Mouse (Mus musculus) left cerebral cortex, postnatal 14 days (tissue): ENCODE data around the gene Ccdc141. TPM values are rescaled to one million over a fixed set of nuclear protein-coding genes. Genes with fewer than 3 reads are reported as not detected.
"Not testable (repeated sequence)": the region's sequence is repeated elsewhere in the genome, so short reads cannot be mapped to it uniquely, and the experiment has no call there.

Experiments used
- DNase-seq, 2 experiments: peaks; one replicate each; pipeline ENCODE4 v3.0.0; 2021 to 2022; ENCODE audit warnings: low spot score in 2 of 2, mixed read lengths in 1 of 2
- intact Hi-C: fragments of 180-260 bp; cut with DNase I; formaldehyde crosslinking; loops from one replicate; pipeline ENCODE4 v1.15.1; 2025
- total RNA-seq, 2 experiments: library from RNA; stranded (reverse); gene quantifications; 2 replicates each; pipeline ENCODE4 v1.2.3; 2021

Gene Ccdc141
- total RNA-seq, 2 experiments from 2014 or later: 23.5 to 34.0 TPM

- intact Hi-C loops: no loop called here
- no peak for DNase-seq
Measured at GRCm38 (mm10) chr2:77017735-77018134, 152.7 kb downstream of the Ccdc141 start.

GRCm38 (mm10) chr2:77013449-77013848 is 157.0 kb downstream of the Ccdc141 start:
- intact Hi-C loops, DNase-seq: not testable (repeated sequence)

DNA sequence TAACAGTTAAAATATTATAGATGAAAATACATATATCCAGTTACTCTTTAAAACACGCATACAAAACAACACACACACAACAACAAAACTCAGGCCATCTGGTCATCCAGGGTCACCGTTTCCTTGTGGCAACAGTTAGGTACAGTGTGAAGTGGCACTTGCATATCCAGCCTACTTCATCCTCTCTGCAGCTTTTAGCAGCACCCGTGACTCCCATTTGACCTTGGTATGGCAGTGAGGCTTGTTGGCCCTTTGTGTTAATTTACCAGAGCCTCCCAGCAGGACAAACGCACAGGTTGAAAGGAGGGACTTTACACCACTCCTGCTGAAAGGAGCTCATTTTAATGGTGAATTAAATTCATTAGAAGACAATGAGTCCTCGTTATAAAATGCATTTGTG is 158.5 kb downstream of the Ccdc141 start:
- intact Hi-C loops: no loop called here
- DNase-seq: no peak

- intact Hi-C loops: no loop called here
- no peak for DNase-seq
Measured at GRCm38 (mm10) chr2:77007015-77007414, 163.4 kb downstream of the Ccdc141 start.

GRCm38 (mm10) chr2:77003148-77003547 is 167.3 kb downstream of the Ccdc141 start:
- intact Hi-C loops: no loop called here
- no peak for DNase-seq

DNA sequence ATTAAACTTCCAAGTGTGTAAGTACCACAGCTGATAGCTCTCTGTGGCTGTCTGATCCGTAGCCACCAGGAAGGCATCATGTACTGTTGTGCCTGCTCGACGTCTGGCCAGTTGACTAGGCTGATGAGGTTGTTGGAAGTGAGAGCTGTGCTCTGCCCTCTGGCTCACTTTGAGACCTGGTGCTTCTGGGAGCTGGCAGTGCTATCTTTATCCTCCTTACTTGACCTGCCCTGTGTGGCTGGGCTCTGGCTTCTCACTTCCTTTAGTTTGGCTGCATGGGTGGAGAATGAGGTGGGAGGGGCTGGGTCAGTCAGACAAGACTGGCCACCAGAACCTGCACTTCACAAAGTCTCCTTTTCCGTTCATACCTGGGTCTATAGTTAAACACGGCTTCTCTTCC is 172.1 kb downstream of the Ccdc141 start:
- intact Hi-C loops: no loop called here
- no peak for DNase-seq

GRCm38 (mm10) chr2:76992493-76993201 is 177.8 kb downstream of the Ccdc141 start:
- peak; percentile 17 to 45 for DNase-seq
- intact Hi-C loops: no loop called here

DNA sequence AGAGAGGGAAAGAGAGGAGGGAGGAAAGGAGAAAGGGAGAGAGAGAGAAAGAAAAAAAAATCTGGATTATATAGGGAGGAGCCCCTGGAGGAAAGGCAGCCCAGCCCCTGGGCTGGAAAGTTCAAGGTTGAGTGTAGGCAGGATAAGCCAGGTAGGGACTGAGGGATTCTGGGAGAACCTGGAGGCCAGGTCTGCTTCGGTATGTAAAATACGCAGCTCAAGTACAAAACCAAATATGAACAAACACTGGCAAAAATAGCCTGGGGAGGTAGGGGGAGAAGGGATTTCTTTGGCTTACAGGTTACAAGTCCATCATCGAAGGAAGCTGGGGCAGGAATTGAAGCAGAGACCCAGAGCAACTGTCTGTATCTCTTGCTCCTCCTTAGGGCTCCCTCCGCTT is 183.1 kb downstream of the Ccdc141 start:
- intact Hi-C loops: no loop called here
- DNase-seq: no peak

- no peak for DNase-seq
- intact Hi-C loops: no loop called here
Measured at GRCm38 (mm10) chr2:76984384-76984783, 186.1 kb downstream of the Ccdc141 start.

GRCm38 (mm10) chr2:76983601-76984000 is 186.8 kb downstream of the Ccdc141 start:
- no peak for DNase-seq
- intact Hi-C loops: no loop called here

GRCm38 (mm10) chr2:76982391-76983145 is 187.9 kb downstream of the Ccdc141 start, which contains the start of gene Ttn:
Gene Ttn (minus strand): TSS chr2:76982547.
- no peak for DNase-seq
- intact Hi-C loops: no loop called here

DNA sequence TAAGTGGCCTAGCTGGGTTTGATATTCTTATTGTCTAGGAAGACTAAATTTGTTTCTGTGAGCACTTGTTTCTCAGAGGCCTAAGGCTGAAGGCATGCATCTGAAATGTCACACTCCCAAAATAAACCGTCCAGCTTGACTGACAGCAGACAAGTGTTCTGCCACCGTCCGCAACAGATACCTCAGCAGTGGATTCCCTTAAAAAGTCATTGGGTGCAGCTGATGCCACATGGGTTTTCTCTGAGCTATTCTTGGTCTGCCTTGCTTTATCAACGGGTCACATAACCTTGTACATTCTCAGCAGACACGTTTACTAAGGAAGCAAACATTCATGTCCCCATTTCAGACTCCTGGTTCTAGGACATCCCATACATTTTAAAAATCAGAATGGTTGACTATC is 188.7 kb downstream of the Ccdc141 start:
- intact Hi-C loops: no loop called here
- no peak for DNase-seq

DNA sequence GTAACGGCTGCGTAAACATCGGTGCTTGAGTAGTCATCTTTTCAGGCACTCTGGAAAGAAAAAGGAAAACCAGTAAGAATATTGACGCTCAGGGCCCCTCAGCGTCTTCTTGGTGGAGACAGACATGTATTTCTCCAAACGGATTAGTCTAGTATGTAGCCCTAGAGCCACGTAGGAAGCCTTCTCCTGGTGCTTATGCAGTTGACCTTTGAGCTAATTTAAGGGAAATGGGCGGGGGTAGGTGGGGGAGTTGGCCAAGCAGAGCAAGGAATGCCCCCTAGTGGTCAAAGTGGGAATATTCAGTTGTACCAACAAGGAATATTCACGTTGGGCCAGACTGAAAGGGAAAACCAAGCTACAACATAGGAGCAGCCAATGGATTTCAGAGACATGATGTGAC is 190.3 kb downstream of the Ccdc141 start:
- DNase-seq: no peak
- intact Hi-C loops: no loop called here

DNA sequence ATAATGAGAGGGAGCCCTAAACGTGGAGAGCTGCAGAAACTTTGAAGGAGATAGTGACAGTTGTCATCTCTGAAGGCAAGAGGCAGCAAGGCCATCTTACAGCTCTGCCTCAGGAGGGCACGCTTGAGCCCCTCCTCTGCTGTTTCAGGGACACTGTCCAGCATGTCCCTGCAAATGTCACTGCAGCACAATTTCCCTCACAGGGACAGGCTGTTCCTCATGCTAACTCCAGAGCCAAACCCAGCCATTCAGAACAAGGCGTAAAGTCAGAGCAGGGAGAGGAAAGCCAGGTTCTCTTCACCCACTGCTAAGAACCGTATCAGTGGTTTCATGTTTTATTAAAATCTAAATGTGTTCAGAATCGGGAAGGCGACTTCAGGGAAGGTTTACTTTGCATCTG is 192.8 kb downstream of the Ccdc141 start:
- intact Hi-C loops: loop anchor here (10.0 kb wide), 1 partner anchor 107 kb away; no protein-coding TSS in a partner anchor
- no peak for DNase-seq

GRCm38 (mm10) chr2:76972051-76972450 is 198.4 kb downstream of the Ccdc141 start:
- intact Hi-C loops: loop anchor here (5.0 to 10.0 kb wide), 2 partner anchors 113 to 1040 kb away; no protein-coding TSS in a partner anchor
- no peak for DNase-seq

GRCm38 (mm10) chr2:76971069-76971468 is 199.4 kb downstream of the Ccdc141 start:
- intact Hi-C loops: loop anchor here (2.0 to 10.0 kb wide), 4 partner anchors 114 to 1041 kb away; no protein-coding TSS in a partner anchor
- DNase-seq: no peak

- peak in 1 of 2 experiments; percentile 33 for DNase-seq
Measured at GRCm38 (mm10) chr2:76970669-76971068, 199.8 kb downstream of the Ccdc141 start.

DNA sequence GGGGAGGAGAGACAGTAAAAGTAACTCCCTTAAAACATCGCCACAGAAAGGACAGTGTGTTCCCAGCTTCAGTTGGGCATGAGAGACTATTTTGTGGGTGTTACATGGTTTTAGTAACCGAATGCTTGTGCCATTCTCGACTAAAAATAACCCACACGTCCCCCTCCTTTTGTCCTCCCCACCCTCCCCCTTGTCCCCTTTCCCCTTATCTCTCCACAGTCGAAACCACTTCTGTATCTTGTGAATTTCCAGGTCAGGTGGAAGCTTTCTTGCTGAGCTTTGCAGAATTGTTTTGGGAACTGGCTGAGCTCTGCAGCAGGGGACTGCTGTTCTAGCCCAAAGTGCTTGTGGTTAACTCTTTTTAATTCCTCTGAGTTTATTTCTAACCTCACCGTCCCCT is 200.2 kb downstream of the Ccdc141 start:
- intact Hi-C loops: loop anchor here (1.0 to 10.0 kb wide), 5 partner anchors 41 to 1042 kb away; no protein-coding TSS in a partner anchor

More at GRCm38 (mm10) chr2:76970669-76971068, 199.8 kb downstream of the Ccdc141 start:
- intact Hi-C loops: loop anchor here (1.0 to 10.0 kb wide), 5 partner anchors 41 to 1042 kb away; no protein-coding TSS in a partner anchor

DNA sequence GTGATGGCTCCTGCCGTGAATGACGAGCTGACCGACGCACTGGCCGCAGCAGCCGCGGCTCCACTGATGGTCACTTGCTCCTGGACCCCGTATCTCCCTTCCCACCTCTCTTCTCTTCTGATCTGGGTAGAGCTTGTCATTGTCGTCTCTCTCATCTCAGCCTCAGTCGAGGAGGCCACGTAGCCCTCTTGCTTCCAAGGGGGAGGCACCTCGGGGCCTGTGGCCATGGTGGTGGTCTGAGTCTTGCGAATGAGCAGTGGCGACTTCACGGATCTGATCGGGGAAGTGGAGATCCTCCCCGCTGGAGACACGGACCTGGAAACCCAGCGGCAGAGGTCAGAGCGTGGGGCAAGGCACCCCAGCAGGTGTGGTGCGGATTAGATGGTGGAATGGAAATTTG is 200.8 kb downstream of the Ccdc141 start:
- intact Hi-C loops: loop anchor here (1.0 to 10.0 kb wide), 5 partner anchors 40 to 1043 kb away; no protein-coding TSS in a partner anchor
- no peak for DNase-seq

More for the DNA sequence above, 200.2 kb downstream of the Ccdc141 start:
- DNase-seq: no peak

DNA sequence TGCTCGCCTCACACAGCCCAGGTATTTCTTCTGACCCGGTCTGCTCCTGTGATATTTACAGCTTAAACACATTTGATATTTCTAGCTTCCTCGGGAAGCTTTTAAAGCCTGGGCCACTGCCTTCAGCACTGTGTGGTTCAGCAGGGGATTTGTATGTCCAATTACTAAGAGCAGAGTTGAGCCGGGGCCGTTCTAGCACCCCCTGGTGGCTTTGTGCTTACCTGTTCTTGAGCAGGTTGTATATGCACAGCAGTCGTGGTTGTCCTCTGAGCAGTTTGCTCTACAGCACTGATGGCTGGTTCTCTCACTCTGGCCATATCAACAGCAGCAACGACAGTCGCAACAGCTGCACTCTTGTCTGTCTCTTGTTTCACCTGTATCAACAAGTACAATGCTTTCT is 201.5 kb downstream of the Ccdc141 start:
- intact Hi-C loops: no loop called here
- peak; percentile 69 to 88 for DNase-seq
